Mouse (Mus musculus): Measurements from ENCODE around the gene Slc16a10. TPM values are rescaled to one million over a fixed set of nuclear protein-coding genes. Genes with fewer than 3 reads are reported as not detected.

Slc16a10 gene
- polyA plus RNA-seq, 1 experiment from 2014 or later: 14.8 TPM

DNA sequence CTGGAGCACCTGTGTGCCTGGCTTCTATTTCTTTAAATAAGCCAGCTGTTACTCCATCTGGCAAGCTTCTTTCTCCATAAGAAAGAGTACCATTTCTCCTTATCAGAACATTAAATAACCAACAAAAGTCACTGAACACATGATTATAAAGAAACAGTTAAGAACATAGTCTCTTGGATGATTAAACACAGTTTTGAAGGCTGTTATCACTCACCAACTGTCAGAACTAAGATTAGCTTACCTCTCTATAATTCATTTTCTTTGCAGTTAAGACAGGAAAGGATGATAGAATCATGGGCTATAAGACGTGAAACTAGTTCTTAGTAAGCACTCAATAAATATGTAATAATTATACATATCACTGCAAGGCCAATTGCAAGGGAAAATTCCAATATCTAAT lies 36.9 kb downstream of the Slc16a10 start:
- H3K4me2 ChIP-seq: no peak overlapping the region
- 63% methylated on average over 1 of the region's 1 CpGs for WGBS
- H3K36me3 ChIP-seq: no peaks in the 10 kb centered on the region
- ATAC-seq (replicated peaks; ENCODE audit: insufficient number of reproducible peaks, insufficient read depth, low FRiP score, low read depth): no peak
- H3K9ac ChIP-seq: no peak overlapping the region
- no peak overlapping the region for H3K4me3 ChIP-seq
- H3K27me3 ChIP-seq: no peaks in the 10 kb centered on the region
- no peaks in the 10 kb centered on the region for H3K9me3 ChIP-seq (replicated peaks)
- H3K4me1 ChIP-seq (replicated peaks): peaks cover 11% of the 10 kb centered on the region
- H3K27ac ChIP-seq: no peak overlapping the region

DNA sequence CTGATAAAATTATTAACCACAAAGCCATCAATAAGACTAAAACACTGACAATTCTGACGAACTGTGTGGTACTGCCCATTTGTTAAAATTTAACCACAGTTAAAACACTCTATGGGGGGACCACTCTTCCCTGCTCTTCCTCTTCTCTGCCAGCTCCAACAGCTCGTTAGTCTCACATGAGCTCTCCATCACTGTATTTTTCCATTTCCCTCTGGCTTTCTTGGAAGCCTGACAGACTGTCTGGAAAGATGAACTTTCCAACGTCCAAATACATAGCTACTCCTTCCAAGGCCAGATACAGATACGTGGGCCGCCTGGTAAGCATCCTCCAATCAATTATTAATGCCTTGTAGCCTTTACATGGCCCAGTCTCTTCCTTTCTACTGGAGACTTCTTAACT lies 38.3 kb downstream of the Slc16a10 start:
- peaks cover 6% of the 10 kb centered on the region for H3K4me1 ChIP-seq (replicated peaks)
- no peak overlapping the region for H3K9ac ChIP-seq
- 61% methylated on average over 5 of the region's 5 CpGs for WGBS
- no peaks in the 10 kb centered on the region for H3K36me3 ChIP-seq
- no peak for ATAC-seq (replicated peaks; ENCODE audit: insufficient number of reproducible peaks, insufficient read depth, low FRiP score, low read depth)
- H3K9me3 ChIP-seq (replicated peaks): no peaks in the 10 kb centered on the region
- H3K4me2 ChIP-seq: no peak overlapping the region
- H3K27ac ChIP-seq: no peak overlapping the region
- H3K27me3 ChIP-seq: no peaks in the 10 kb centered on the region
- H3K4me3 ChIP-seq: no peak overlapping the region

DNA sequence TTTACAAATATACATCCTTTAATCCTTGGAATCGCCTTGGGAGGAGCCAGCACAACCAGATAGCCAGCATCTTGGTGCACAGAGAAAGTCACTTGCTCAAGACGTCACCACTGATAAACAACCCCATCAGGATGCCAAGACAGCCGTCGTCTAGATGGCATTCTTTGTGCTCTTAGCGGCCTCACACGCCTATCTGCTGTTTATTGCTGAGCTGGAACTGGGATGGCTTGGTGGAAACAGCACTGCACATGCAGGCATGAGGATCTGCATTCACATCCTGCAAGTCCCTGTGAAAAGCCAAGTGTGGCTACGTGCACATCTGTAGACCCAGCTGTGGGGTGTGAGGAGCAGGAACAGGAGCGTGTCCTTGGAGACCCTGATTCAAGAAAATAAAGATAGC lies 39.1 kb downstream of the Slc16a10 start:
- no peak for ATAC-seq (replicated peaks; ENCODE audit: insufficient number of reproducible peaks, insufficient read depth, low FRiP score, low read depth)
- Histone ChIP-seq H3K4me3 (no peak overlapping the region), H3K27ac (no peak overlapping the region), H3K4me1 (replicated peaks) (peaks cover 5% of the 10 kb centered on the region), H3K36me3 (no peaks in the 10 kb centered on the region), H3K9ac (no peak overlapping the region), H3K4me2 (no peak overlapping the region), H3K9me3 (replicated peaks) (no peaks in the 10 kb centered on the region), H3K27me3 (no peaks in the 10 kb centered on the region)
- WGBS: 49% methylated on average over 8 of the region's 8 CpGs

DNA sequence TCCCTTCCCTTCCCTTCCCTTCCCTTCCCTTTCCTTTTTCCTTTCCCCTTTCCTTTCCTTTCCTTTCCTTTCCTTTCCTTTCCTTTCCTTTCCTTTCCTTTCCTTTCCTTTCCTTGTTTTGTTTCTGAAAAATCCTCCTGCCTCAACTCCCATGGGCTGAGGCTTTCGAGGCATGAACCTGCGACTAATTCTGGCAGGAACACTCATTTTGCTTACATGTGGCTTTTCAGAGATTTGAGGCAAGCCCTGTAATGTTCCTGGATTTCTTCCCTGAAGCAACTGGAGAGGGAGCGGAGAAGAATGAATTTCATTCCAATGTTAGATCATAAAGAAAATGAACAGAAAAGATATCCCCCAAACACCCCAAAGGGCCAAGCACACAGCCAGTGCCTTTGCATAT lies 39.9 kb downstream of the Slc16a10 start:
- no peak overlapping the region for H3K27ac ChIP-seq
- no peaks in the 10 kb centered on the region for H3K36me3 ChIP-seq
- no peak overlapping the region for H3K9ac ChIP-seq
- H3K27me3 ChIP-seq: no peaks in the 10 kb centered on the region
- H3K4me2 ChIP-seq: no peak overlapping the region
- ATAC-seq (replicated peaks; ENCODE audit: insufficient number of reproducible peaks, insufficient read depth, low FRiP score, low read depth): no peak
- no peaks in the 10 kb centered on the region for H3K9me3 ChIP-seq (replicated peaks)
- H3K4me3 ChIP-seq: no peak overlapping the region
- 56% methylated on average over 3 of the region's 3 CpGs for WGBS
- H3K4me1 ChIP-seq (replicated peaks): peaks cover 8% of the 10 kb centered on the region

DNA sequence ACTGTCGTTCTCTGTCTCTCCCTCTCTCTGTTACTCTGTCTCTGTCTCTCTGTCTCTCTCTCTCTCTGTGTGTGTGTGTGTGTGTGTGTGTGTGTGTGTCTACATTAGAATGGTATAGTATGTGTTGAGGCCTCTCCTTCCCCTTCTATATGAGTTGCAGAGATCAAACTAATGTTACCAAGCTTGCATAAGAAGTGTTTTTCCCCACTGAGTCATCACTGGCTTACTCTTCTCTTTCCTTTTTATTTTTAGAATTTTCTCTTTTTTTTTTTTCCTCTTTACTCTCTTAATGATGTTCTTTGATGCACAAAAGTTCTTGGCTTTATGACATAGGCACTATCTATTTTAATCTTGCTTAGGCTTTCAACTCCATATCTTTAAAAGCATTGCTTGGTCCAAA lies 43.6 kb downstream of the Slc16a10 start:
- Histone ChIP-seq H3K36me3 (no peaks in the 10 kb centered on the region), H3K9ac (no peak overlapping the region), H3K27me3 (no peaks in the 10 kb centered on the region), H3K4me2 (no peak overlapping the region), H3K4me3 (no peak overlapping the region), H3K27ac (no peak overlapping the region), H3K9me3 (replicated peaks) (no peaks in the 10 kb centered on the region), H3K4me1 (replicated peaks) (peaks cover 18% of the 10 kb centered on the region)
- ATAC-seq (replicated peaks; ENCODE audit: insufficient number of reproducible peaks, insufficient read depth, low FRiP score, low read depth): no peak
- WGBS: 73% methylated on average over 1 of the region's 1 CpGs

DNA sequence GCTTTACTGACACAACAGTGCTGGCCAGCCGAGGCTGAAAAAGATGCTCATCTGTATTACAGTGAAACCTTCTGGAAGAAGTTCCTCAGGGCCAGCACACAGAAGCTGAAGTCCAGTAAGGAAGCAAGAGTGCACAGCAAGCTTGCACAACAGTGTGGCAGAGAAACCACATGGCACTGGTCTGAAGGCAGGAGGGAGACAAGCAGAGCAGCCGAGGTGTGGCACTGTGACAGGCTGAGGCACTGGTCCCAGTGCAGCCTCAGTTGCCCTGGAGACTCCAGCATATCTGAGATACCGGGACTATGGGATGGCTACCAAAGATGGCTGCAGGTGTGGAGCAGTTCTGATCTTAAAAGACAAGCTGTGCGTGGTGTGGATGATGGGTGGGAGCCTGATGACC lies 44.5 kb downstream of the Slc16a10 start:
- H3K36me3 ChIP-seq: no peaks in the 10 kb centered on the region
- no peak overlapping the region for H3K9ac ChIP-seq
- 69% methylated on average over 4 of the region's 4 CpGs for WGBS
- no peak for ATAC-seq (replicated peaks; ENCODE audit: insufficient number of reproducible peaks, insufficient read depth, low FRiP score, low read depth)
- H3K9me3 ChIP-seq (replicated peaks): no peaks in the 10 kb centered on the region
- H3K27me3 ChIP-seq: no peaks in the 10 kb centered on the region
- no peak overlapping the region for H3K27ac ChIP-seq
- peaks cover 15% of the 10 kb centered on the region for H3K4me1 ChIP-seq (replicated peaks)
- H3K4me2 ChIP-seq: no peak overlapping the region
- no peak overlapping the region for H3K4me3 ChIP-seq

DNA sequence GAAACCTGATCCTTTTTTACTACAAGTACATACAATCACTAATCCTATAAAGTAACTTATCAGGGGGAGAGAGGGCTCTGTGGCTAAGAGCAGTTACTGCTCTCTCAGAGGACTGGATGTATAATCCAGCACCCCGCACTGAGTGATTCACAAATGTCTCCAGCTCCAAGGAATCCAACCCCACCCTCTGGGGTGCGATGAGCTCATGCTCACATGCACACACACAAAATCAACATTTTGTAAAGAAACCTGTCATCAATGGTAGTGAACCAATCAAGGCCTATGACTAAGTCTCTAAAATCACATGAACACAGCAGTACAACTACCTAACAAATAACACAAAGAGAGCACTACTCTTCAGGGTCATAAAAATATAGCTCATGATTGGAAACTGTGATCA lies 47.3 kb downstream of the Slc16a10 start:
- ATAC-seq (replicated peaks; ENCODE audit: insufficient number of reproducible peaks, insufficient read depth, low FRiP score, low read depth): no peak
- H3K36me3 ChIP-seq: no peaks in the 10 kb centered on the region
- H3K4me1 ChIP-seq (replicated peaks): peaks cover 37% of the 10 kb centered on the region
- WGBS: 61% methylated on average over 2 of the region's 2 CpGs
- no peak overlapping the region for H3K4me2 ChIP-seq
- H3K27me3 ChIP-seq: no peaks in the 10 kb centered on the region
- no peak overlapping the region for H3K9ac ChIP-seq
- no peak overlapping the region for H3K4me3 ChIP-seq
- no peak overlapping the region for H3K27ac ChIP-seq
- no peaks in the 10 kb centered on the region for H3K9me3 ChIP-seq (replicated peaks)

DNA sequence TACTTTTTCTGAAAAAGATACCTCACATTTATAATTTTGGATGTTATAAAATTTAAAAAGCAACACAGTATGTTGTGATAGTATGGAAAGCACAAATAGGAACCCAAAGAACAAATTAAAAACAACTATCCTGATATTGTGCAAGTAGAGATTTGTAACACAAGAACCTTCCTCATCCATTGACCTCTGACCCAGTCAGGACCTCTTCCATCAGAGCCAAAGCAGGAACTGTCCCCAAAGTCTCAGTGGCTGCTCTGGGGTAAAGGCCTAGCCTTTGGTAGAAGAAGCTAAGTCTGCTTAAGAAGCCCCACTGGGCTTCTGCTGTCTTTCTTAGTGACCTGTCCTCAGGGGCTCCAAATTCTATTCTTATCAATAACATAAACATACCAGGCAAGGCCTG lies 48.5 kb downstream of the Slc16a10 start:
- Histone ChIP-seq H3K4me3 (no peak overlapping the region), H3K36me3 (no peaks in the 10 kb centered on the region), H3K4me1 (replicated peaks) (peaks cover 41% of the 10 kb centered on the region), H3K27ac (no peak overlapping the region), H3K9ac (no peak overlapping the region), H3K27me3 (no peaks in the 10 kb centered on the region), H3K9me3 (replicated peaks) (no peaks in the 10 kb centered on the region), H3K4me2 (no peak overlapping the region)
- ATAC-seq (replicated peaks; ENCODE audit: insufficient number of reproducible peaks, insufficient read depth, low FRiP score, low read depth): no peak

DNA sequence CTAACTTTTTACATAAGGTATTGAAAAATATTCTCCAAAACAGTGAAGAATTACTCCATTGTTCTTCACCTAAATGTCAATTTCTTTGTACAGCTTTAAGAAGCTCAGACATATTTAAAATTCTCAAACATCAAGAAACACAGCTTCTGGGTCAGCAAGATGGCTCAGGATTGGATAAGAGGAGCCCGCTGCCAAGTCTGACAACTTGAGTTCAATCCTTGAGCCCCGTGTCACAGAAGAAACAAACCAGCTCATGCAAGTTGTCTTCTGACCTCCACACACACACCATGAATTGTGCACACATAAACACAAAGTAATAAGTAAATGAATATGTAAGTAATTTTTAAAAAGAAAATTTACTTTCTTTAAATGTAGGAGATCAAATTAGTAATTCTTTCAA lies 50.6 kb downstream of the Slc16a10 start:
- Histone ChIP-seq H3K9ac (no peak overlapping the region), H3K4me1 (replicated peaks) (peaks cover 37% of the 10 kb centered on the region), H3K4me3 (no peak overlapping the region), H3K9me3 (replicated peaks) (no peaks in the 10 kb centered on the region), H3K36me3 (no peaks in the 10 kb centered on the region), H3K4me2 (no peak overlapping the region), H3K27ac (0 out of 2 replicates have a peak overlapping the region, but pooled peaks have one; percentile 41), H3K27me3 (no peaks in the 10 kb centered on the region)
- no peak for ATAC-seq (replicated peaks; ENCODE audit: insufficient number of reproducible peaks, insufficient read depth, low FRiP score, low read depth)
- WGBS: 64% methylated on average over 2 of the region's 2 CpGs

DNA sequence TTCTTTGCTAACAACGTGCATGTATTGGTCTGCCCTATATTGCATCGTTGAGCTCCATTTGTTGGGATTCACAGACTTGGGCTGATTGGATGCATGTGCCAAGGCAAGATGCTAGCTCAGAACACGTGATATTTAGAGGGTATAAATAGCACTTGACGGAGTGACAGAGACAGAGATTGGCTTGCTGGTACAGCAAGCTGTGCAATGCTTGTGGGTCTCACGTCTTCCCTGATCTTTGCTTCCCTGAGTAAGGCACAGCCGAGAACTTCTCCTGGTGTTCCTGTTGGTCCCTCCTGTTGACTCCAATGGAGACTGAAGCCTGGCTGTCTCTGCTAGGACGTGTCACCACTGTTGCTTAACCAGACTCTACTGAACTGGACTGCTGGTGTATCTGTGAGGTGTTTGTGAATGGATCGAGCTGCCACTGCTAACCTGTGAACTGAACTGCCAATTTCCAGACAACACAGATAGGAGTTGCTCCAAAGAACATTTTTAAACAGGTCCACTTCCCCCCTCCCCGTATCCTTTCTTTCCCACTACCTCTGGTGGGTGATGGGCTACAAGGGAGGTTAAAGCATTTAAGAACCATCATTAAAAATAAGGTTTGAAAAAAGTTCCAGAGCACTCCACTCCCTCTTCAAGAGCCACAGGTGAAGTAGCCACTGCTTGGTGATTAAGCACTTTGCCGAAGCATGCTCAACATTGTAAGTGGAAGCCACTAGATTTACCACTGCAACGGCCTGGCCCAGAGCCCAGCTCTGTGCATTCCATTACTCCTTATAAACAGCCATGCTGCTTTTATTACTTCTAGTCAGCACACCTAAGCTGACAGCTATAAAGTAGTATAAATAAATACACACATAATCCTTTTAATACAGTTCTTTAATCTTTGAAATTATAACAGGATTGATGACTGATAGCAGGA lies 51.3 kb downstream of the Slc16a10 start:
- Histone ChIP-seq H3K4me2 (peak overlapping the region; percentile 45), H3K9ac (no peak overlapping the region), H3K27ac (peak overlapping the region; percentile 84), H3K9me3 (replicated peaks) (no peaks in the 10 kb centered on the region), H3K36me3 (no peaks in the 10 kb centered on the region), H3K4me1 (replicated peaks) (peaks cover 42% of the 10 kb centered on the region), H3K27me3 (no peaks in the 10 kb centered on the region), H3K4me3 (no peak overlapping the region)
- 46% methylated on average over 11 of the region's 11 CpGs for WGBS
- peak; percentile 70 for ATAC-seq (replicated peaks; ENCODE audit: insufficient number of reproducible peaks, insufficient read depth, low FRiP score, low read depth)

DNA sequence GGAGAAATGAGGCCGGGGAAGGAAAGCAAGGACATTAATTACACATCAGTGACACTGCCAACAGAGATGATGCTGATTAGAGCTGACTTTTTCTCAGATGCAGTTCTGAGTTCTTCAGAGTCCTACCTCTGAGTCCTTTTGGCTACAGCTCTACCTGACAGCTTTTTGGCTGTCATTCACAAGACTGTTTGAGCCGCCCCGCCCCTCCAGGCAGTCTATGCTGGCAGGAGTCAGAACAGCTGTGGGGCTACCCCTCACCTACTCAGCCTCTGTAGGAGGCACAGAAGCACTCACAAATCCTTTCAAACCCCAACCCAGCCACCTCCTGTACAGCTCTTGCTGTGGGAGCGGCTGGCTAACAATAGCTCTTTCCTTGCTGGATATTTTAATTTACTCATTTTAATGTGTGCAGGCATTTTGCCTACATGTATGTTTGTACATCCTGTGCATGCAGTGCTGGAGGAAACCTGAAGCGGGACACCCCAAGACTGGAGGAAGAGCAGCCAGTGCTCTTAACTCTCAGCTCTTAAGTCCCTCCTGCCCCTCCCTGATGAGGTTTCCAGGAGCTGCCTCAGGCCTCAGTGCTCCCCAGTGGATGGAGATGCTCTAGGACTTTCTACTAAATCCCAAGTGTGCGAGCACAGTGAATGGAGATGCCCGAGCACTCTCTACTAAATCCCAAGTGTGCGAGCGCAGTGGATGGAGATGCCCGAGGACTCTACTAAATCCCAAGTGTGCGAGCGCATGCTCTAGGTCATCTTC lies 57.5 kb downstream of the Slc16a10 start:
- Histone ChIP-seq H3K4me3 (no peak overlapping the region), H3K4me2 (no peak overlapping the region), H3K9me3 (replicated peaks) (no peaks in the 10 kb centered on the region), H3K36me3 (no peaks in the 10 kb centered on the region), H3K4me1 (replicated peaks) (peaks cover 23% of the 10 kb centered on the region), H3K27ac (no peak overlapping the region), H3K27me3 (no peaks in the 10 kb centered on the region), H3K9ac (no peak overlapping the region)
- ATAC-seq (replicated peaks; ENCODE audit: insufficient number of reproducible peaks, insufficient read depth, low FRiP score, low read depth): no peak
- 74% methylated on average over 12 of the region's 12 CpGs for WGBS
